Mouse (Mus musculus) T-helper 1 cell (primary cell): ENCODE measurements at regions not wholly inside any gene's neighbourhood (a gene's known extent, or its start where the extent isn't known, plus 50 kb on each side); places are given as distances from the start of the nearest gene placed in this dataset.

Experiments
- in situ Hi-C: fragments of 300-600 bp; cut with MboI, MseI; formaldehyde crosslinking; loops from one replicate; pipeline ENCODE4 v1.15.1; 2025; ENCODE audit warnings: high pct_unique_total_duplicates

DNA sequence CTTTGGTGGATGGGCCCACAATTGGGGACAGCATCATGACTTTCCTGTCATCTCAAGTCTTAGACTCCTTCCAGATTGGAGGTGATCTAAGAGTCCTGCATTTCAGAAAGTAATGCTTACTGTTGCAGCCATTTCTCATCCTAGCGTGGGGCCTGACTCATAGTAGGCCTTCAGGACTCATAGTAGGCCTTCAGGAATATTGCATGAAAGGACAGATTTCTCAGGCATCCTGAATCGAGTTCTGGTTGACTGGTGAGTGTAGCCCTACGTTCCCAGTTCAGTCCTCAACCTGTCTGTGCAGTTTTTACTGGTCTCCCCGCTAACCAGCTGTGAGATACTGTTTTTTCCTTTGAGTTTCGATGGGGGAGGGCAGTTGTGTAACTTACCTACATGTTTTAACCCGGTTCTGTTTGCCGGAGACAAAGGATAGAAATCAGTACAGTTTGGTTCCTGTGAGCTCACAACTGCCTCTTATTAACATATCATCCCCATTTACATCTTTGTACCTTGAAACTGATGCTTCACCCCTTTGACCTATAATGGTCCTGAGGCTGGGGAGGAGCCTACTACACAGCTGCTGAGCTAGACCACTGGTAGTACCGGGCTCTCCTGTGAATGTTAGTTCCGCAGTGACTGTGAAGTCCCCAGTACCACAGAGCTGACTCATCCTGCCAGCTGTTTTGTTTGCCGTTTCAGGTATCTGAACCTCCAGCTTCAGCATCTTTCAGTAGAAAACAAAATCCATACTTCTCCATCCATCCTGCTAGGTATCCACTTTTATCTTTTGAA, 1222.2 kb upstream of the A1bg start:
- in situ Hi-C loops: no loop called here

GRCm38 (mm10) chr15:62139859-62140258, 1217.0 kb upstream of the A1bg start:
- in situ Hi-C loops: loop anchor here (10.0 kb wide), 1 partner anchor 315 kb away; no protein-coding TSS in a partner anchor

- in situ Hi-C loops: loop anchor here (10.0 kb wide), 1 partner anchor 314 kb away; no protein-coding TSS in a partner anchor
These were observed 1216.4 kb upstream of the A1bg start for GRCm38 (mm10) chr15:62139192-62139591.

- in situ Hi-C loops: loop anchor here (10.0 kb wide), 1 partner anchor 314 kb away; no protein-coding TSS in a partner anchor
These were observed 1215.9 kb upstream of the A1bg start for GRCm38 (mm10) chr15:62138701-62139100.

DNA sequence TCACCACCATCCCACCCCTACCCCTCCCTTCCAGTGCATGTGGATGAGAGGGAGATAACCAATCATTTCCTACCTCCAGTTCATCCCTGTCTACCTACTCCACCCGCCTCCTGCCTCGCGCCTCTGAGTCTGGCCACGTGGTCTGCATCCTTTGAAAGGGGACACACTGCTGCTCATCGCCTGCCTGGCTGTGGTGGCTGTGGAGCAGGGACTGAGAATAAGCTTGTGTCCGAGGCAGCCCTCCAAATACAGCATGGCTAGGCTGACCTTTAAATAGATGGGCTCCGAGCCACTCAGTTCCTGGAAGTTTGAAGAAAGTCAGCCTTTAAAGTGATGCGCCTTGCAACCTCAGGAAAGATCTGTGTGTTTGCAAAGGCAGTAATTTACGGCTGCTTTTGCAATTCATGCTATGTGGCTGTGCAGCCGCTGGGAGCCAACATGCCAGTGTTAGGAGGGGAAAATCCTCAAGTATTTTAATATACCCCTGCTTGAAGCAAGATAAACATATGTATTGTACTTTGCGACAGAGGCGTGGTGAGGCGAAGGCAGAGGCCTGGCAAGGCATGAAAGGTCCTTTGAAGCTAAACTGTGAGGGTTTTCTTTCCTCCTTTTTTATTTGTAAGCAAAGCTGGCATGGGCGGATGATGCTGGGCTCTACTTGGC, 1214.3 kb upstream of the A1bg start:
- in situ Hi-C loops: loop anchor here (10.0 kb wide), 1 partner anchor 312 kb away; no protein-coding TSS in a partner anchor

DNA sequence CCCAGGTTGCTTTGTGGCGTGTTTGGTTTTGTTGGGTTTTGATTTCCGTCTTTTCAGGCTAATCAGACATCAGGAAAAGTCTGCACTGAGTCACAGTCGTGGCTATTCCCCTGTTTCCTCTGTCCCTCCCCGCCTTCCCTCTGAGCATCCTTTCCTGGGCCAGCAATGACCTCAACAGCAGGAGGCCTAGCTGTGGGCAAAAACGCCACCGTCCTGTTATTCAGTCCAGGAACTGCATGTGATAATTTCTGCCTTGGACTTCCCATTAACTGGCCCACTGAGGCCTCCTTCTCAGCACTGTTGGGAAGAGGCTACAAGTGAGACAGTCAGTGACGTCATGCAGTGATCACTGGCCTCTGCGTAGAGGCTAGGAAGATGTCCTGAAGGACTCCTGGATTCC, 1212.0 kb upstream of the A1bg start:
- in situ Hi-C loops: loop anchor here (10.0 kb wide), 1 partner anchor 310 kb away; no protein-coding TSS in a partner anchor

- in situ Hi-C loops: loop anchor here (10.0 kb wide), 1 partner anchor 310 kb away; no protein-coding TSS in a partner anchor
These were observed 1211.5 kb upstream of the A1bg start for GRCm38 (mm10) chr15:62134308-62134707.

DNA sequence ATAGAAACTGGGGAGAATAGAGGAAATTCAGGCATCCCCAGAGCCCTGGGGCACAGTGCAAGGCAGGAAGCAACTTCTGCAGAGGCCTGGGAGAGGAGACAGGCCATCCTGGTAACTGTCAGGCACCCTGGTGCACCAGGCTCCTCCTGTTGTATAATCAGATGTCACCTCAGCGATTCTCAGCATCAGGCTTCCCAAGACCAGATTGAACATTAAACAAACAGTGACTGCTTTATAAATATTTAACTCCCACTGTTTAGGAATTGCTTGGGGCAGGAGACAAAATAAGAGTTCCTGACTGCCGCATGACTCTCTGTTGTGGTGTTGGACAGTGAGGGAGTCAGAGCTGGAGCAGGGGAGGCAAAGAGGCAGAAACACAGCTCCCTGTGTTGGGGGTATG, 1210.1 kb upstream of the A1bg start:
- in situ Hi-C loops: loop anchor here (10.0 kb wide), 1 partner anchor 308 kb away; no protein-coding TSS in a partner anchor

- in situ Hi-C loops: loop anchor here (10.0 kb wide), 1 partner anchor 307 kb away; no protein-coding TSS in a partner anchor
These were observed 1208.9 kb upstream of the A1bg start for GRCm38 (mm10) chr15:62131686-62132085.

- in situ Hi-C loops: loop anchor here (10.0 kb wide), 1 partner anchor 306 kb away; no protein-coding TSS in a partner anchor
These were observed 1207.7 kb upstream of the A1bg start for GRCm38 (mm10) chr15:62130530-62130929.

DNA sequence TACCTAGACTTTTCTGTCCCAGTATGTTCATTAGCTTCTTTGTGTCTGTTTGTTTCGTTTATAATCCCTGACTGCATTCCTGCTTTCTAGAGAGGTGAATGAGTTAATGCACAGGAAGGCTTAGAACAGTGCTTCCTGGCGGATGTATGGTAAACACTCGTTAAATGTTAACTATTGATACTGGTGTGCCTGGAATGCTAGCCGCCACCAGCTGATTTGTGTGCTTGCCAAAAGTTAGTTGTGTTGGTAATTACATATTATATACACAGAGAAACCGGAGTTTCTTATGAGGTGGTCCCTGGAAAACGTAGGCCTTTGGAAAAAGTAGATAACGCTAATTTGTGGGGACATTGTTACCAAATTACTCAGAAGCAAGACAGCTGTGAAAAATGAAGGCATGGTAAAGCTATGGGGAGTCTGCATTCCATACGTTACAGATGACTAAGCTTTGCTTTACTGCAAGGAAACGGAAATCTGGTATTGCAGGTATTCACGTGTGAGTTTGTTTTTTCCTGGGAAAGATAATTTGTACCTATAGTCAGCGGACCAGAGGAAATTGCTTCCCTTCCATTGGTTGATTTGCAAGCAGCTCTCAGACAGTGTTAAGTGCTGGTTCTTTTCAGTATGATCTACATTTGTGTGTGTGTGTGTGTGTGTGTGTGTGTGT, 1205.9 kb upstream of the A1bg start:
- in situ Hi-C loops: no loop called here

DNA sequence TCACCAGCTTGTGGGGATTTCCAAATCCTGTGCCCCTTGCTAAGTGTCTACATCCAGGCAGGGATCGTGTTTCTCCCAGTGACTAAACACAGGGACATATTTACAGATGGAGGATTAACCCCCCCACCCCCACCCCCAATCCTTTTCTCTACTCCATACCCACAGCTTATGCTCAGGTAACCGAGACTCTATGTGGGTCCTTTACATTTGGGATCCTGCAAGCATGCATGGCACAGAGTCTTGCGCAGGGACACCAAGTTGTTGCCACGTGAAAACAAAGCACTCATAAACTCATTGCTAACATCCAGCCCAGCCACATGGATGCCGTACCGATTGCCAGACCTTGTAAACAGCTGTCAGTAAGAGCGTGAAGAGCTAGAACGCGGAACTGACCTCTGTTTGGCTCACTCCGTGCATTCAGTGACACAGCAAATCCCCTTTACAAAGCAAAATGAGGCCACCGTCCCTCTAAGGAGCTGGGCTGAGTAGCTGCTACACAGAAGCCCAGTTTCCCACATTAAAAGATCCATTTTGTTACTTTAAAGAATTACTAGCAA, 1204.9 kb upstream of the A1bg start:
- in situ Hi-C loops: no loop called here

GRCm38 (mm10) chr15:62125718-62126117, 1202.9 kb upstream of the A1bg start:
- in situ Hi-C loops: no loop called here

DNA sequence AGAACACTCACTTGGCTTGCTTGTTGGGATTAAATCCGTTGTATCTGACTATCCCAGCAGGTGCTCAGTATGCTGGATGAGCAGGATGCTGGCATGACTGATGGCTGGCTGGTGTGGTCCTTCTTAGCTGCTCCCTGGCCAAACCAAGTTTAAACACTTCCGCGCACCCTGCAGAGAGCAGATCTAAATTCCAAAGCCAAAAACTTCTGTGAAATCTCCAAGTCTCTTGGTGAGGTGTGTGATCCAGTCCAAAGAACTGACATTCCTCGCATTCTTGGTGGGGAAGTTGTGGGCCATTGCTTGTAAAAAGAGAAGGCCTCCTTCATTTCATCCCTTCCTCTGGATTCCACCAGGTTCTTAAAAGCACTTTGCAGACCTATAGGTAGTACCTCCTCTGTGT, 1200.9 kb upstream of the A1bg start:
- in situ Hi-C loops: loop anchor here (25.0 kb wide), 1 partner anchor 1411 kb away; no protein-coding TSS in a partner anchor

DNA sequence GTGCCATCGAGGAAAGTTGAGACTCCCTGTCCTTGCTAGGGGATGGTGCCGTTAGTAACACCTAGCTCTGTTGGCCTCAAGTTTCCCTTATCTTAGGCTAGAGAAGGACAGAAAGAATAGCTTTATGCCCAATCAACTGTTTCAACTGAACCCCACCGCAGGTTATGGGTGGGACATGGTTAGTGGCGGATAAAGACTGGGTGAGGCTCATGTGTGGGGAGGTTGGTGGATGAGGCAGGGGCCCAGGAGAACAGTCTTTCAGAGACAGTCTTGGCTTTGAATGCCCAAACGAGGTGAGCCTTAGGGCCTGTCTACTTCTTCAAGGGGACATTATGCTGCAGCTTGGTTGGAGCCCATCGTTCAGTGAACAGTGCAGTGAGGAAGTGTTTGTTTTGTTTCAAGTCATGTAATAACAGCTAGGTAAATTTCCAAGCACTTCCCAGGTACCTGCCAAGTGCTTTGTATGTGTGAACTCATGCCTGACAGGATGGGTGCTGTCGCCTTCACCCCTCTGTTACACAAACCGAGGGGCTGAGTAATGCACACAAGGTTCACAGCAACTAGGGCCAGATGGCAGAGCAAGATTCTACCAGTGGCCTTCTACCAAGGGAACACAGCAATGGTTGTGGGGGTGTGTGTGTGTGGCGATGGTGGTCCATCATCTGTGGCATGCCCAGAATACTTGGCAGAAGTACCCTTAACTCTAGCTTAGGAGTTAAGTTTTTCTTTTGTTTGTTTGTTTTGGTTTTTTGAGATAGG, 1199.6 kb upstream of the A1bg start:
- in situ Hi-C loops: loop anchor here (25.0 kb wide), 1 partner anchor 1410 kb away; no protein-coding TSS in a partner anchor

DNA sequence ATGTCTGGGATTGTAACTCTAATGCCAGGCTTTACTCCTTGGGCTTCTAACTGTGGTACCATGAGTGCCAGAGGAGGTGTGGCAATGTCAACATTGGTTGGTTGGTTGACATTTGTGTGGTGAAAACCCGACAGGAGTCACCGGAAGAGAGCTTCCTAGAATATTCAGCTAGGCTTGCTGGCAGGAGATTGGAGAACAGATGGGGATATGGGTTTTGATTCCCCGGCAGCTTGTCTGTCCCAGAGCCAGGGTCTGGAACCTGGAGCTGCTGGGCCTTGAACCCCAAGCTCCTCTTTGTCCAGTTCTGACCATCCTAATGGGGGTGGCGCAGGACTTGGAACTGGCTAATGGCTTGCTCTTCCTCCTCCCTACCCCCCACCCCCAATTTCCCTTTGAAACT, 1198.9 kb upstream of the A1bg start:
- in situ Hi-C loops: loop anchor here (25.0 kb wide), 1 partner anchor 1409 kb away; no protein-coding TSS in a partner anchor

DNA sequence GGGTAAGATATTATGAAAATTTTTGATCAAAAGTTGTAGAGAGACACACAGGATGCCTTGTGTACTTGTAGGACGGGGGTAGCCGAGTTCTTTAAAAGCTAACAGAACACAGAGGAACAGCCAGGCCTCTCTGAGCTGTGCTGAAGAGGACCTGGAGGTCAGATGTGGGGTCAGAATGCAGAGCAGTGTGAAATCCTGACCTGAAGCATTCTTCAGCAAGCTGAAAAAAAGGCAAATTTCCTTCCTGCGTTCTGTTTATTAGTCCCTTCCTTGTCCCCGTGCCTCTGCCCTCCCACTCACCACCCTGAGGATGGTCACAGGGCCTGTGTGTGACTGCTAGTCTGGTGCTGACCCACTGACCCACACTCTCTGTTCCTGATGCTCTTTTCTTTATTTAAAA, 1197.9 kb upstream of the A1bg start:
- in situ Hi-C loops: loop anchor here (25.0 kb wide), 1 partner anchor 1408 kb away; no protein-coding TSS in a partner anchor

- in situ Hi-C loops: loop anchor here (25.0 kb wide), 1 partner anchor 1407 kb away; no protein-coding TSS in a partner anchor
These were observed 1196.2 kb upstream of the A1bg start for GRCm38 (mm10) chr15:62118997-62119396.

- in situ Hi-C loops: loop anchor here (25.0 kb wide), 1 partner anchor 1404 kb away; no protein-coding TSS in a partner anchor
These were observed 1193.4 kb upstream of the A1bg start for GRCm38 (mm10) chr15:62116184-62116583.

DNA sequence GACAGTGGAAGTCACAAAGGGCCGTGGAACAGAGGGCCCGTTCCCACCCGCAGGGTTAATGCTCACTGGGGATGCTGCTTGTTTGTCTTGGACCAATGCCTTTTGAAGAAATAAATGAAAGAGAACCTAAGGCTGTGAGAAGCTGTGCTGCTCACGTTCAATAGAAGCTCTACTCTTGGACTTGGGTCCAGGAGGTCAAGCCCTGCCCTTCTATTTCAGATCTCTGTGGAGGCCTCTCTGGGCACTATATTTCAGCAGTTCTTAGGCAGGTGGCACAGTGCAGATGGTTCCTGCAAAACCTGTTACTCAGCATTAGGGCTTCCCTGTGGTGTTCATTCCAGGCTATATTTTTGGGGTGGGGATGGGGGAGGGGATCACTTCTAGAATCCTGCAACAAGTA, 1192.0 kb upstream of the A1bg start:
- in situ Hi-C loops: loop anchor here (25.0 kb wide), 1 partner anchor 1403 kb away; no protein-coding TSS in a partner anchor
